Mouse (Mus musculus): ENCODE results near the gene Cpeb3. TPM values are rescaled to one million over a fixed set of nuclear protein-coding genes. Genes with fewer than 3 reads are reported as not detected.
A peak's percentile ranks its signal among the peaks of the same experiment; 100 is the strongest.

Gene Cpeb3
- polyA plus RNA-seq, 1 experiment from 2014 or later: 13.3 TPM

DNA sequence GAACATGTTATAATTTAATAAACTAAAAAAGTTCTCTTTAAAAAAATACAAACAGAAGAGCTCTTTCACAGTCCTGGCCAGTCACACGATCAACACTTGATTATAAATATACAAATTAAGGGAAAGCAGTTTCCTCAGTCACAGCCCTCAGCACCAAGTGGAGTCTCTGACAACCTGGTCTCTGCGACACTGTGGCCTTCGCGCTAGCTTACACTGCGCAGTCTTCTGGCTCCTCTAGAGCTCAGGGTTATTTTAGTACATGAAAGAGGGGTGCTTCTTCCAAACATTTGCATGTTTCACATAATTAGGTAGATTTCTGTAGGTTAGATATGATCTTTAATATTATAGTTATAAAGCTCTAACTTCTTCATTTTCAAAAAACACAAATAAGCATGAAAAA is 186.3 kb downstream of the Cpeb3 start:
- no peak overlapping the region for H3K27ac ChIP-seq (ENCODE audit: low read depth, low read length)
- 90% methylated on average over 5 of the region's 5 CpGs for WGBS
- H3K36me3 ChIP-seq (ENCODE audit: control insufficient read depth, insufficient read depth, low read length): no peaks in the 10 kb centered on the region
- no peaks in the 10 kb centered on the region for H3K4me1 ChIP-seq (ENCODE audit: control insufficient read depth, insufficient read depth, low read length)
- H3K27me3 ChIP-seq (ENCODE audit: control insufficient read depth, insufficient read depth, low read length): no peaks in the 10 kb centered on the region
- no peaks in the 10 kb centered on the region for H3K9me3 ChIP-seq (ENCODE audit: control insufficient read depth, low read length)
- H3K4me3 ChIP-seq (ENCODE audit: low read depth, low read length): no peak overlapping the region
- ATAC-seq (ENCODE audit: low read depth): no peak
- no peak overlapping the region for H3K9ac ChIP-seq (replicated peaks; ENCODE audit: low read depth, low read length)
- no peak overlapping the region for H3K4me2 ChIP-seq (ENCODE audit: low read depth, low read length)

GRCm38 (mm10) chr19:37020951-37021350 is 187.4 kb downstream of the Cpeb3 start:
- H3K9me3 ChIP-seq (ENCODE audit: control insufficient read depth, low read length): no peaks in the 10 kb centered on the region
- H3K4me3 ChIP-seq (ENCODE audit: low read depth, low read length): no peak overlapping the region
- no peak overlapping the region for H3K9ac ChIP-seq (replicated peaks; ENCODE audit: low read depth, low read length)
- no peak overlapping the region for H3K27ac ChIP-seq (ENCODE audit: low read depth, low read length)
- no peaks in the 10 kb centered on the region for H3K4me1 ChIP-seq (ENCODE audit: control insufficient read depth, insufficient read depth, low read length)
- WGBS: 65% methylated on average over 11 of the region's 11 CpGs
- ATAC-seq (ENCODE audit: low read depth): no peak
- no peaks in the 10 kb centered on the region for H3K36me3 ChIP-seq (ENCODE audit: control insufficient read depth, insufficient read depth, low read length)
- H3K27me3 ChIP-seq (ENCODE audit: control insufficient read depth, insufficient read depth, low read length): no peaks in the 10 kb centered on the region
- H3K4me2 ChIP-seq (ENCODE audit: low read depth, low read length): no peak overlapping the region

- H3K27ac ChIP-seq (ENCODE audit: low read depth, low read length): no peak overlapping the region
- peak; percentile 23; the same call in 1 of the 2 replicates for ATAC-seq (ENCODE audit: low read depth)
- no peaks in the 10 kb centered on the region for H3K36me3 ChIP-seq (ENCODE audit: control insufficient read depth, insufficient read depth, low read length)
Measured at GRCm38 (mm10) chr19:37020531-37020930, 187.9 kb downstream of the Cpeb3 start.

GRCm38 (mm10) chr19:37018931-37019330 is 189.5 kb downstream of the Cpeb3 start:
- WGBS: 63% methylated on average over 5 of the region's 5 CpGs
- H3K27ac ChIP-seq (ENCODE audit: low read depth, low read length): no peak overlapping the region
- H3K9ac ChIP-seq (replicated peaks; ENCODE audit: low read depth, low read length): no peak overlapping the region
- H3K9me3 ChIP-seq (ENCODE audit: control insufficient read depth, low read length): no peaks in the 10 kb centered on the region
- peak overlapping the region; percentile 23 for H3K4me3 ChIP-seq (ENCODE audit: low read depth, low read length)
- no peaks in the 10 kb centered on the region for H3K4me1 ChIP-seq (ENCODE audit: control insufficient read depth, insufficient read depth, low read length)
- no peak for ATAC-seq (ENCODE audit: low read depth)
- peak overlapping the region; percentile 44; the same call in 1 of the 2 replicates for H3K4me2 ChIP-seq (ENCODE audit: low read depth, low read length)
- H3K27me3 ChIP-seq (ENCODE audit: control insufficient read depth, insufficient read depth, low read length): no peaks in the 10 kb centered on the region
- no peaks in the 10 kb centered on the region for H3K36me3 ChIP-seq (ENCODE audit: control insufficient read depth, insufficient read depth, low read length)

More at GRCm38 (mm10) chr19:37020531-37020930, 187.9 kb downstream of the Cpeb3 start:
- no peak overlapping the region for H3K9ac ChIP-seq (replicated peaks; ENCODE audit: low read depth, low read length)
- WGBS: 46% methylated on average over 5 of the region's 5 CpGs
- H3K27me3 ChIP-seq (ENCODE audit: control insufficient read depth, insufficient read depth, low read length): no peaks in the 10 kb centered on the region
- no peak overlapping the region for H3K4me3 ChIP-seq (ENCODE audit: low read depth, low read length)
- H3K4me2 ChIP-seq (ENCODE audit: low read depth, low read length): no peak overlapping the region
- no peaks in the 10 kb centered on the region for H3K9me3 ChIP-seq (ENCODE audit: control insufficient read depth, low read length)
- H3K4me1 ChIP-seq (ENCODE audit: control insufficient read depth, insufficient read depth, low read length): no peaks in the 10 kb centered on the region

DNA sequence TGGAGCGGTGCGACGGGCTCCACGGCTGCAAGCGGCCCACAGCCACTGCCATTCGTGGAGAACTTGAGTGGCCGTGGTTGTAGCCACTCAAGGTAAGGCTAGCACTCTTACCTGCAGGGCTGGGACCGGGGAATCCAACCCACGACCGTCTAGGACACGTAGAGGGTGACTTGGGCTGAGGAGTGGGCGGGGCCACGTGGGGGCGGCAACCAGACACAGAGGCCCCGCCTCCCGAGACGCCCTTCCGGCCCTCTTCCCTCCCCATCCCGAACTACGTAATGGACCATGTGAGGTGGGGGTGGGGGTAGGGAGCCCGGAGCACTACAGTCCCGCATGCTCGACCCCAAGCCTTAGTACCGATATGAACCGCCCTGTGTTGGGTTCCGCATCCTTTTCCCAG is 190.0 kb downstream of the Cpeb3 start:
- Histone ChIP-seq H3K27ac (ENCODE audit: low read depth, low read length) (no peak overlapping the region), H3K9me3 (ENCODE audit: control insufficient read depth, low read length) (no peaks in the 10 kb centered on the region), H3K4me3 (ENCODE audit: low read depth, low read length) (peak overlapping the region; percentile 23), H3K9ac (replicated peaks; ENCODE audit: low read depth, low read length) (no peak overlapping the region), H3K4me2 (ENCODE audit: low read depth, low read length) (peak overlapping the region; percentile 44), H3K27me3 (ENCODE audit: control insufficient read depth, insufficient read depth, low read length) (no peaks in the 10 kb centered on the region), H3K36me3 (ENCODE audit: control insufficient read depth, insufficient read depth, low read length) (no peaks in the 10 kb centered on the region), H3K4me1 (ENCODE audit: control insufficient read depth, insufficient read depth, low read length) (no peaks in the 10 kb centered on the region)
- WGBS: 3% methylated on average over 22 of the region's 26 CpGs
- ATAC-seq (ENCODE audit: low read depth): peak; percentile 88

GRCm38 (mm10) chr19:37016890-37017289 is 191.5 kb downstream of the Cpeb3 start:
- H3K27me3 ChIP-seq (ENCODE audit: control insufficient read depth, insufficient read depth, low read length): no peaks in the 10 kb centered on the region
- H3K9me3 ChIP-seq (ENCODE audit: control insufficient read depth, low read length): no peaks in the 10 kb centered on the region
- peaks cover 9% of the 10 kb centered on the region; the same call in 1 of the 2 replicates for H3K36me3 ChIP-seq (ENCODE audit: control insufficient read depth, insufficient read depth, low read length)
- ATAC-seq (ENCODE audit: low read depth): no peak
- 92% methylated on average over 6 of the region's 6 CpGs for WGBS
- no peak overlapping the region for H3K4me3 ChIP-seq (ENCODE audit: low read depth, low read length)
- no peak overlapping the region for H3K9ac ChIP-seq (replicated peaks; ENCODE audit: low read depth, low read length)
- no peaks in the 10 kb centered on the region for H3K4me1 ChIP-seq (ENCODE audit: control insufficient read depth, insufficient read depth, low read length)
- no peak overlapping the region for H3K27ac ChIP-seq (ENCODE audit: low read depth, low read length)
- no peak overlapping the region for H3K4me2 ChIP-seq (ENCODE audit: low read depth, low read length)

DNA sequence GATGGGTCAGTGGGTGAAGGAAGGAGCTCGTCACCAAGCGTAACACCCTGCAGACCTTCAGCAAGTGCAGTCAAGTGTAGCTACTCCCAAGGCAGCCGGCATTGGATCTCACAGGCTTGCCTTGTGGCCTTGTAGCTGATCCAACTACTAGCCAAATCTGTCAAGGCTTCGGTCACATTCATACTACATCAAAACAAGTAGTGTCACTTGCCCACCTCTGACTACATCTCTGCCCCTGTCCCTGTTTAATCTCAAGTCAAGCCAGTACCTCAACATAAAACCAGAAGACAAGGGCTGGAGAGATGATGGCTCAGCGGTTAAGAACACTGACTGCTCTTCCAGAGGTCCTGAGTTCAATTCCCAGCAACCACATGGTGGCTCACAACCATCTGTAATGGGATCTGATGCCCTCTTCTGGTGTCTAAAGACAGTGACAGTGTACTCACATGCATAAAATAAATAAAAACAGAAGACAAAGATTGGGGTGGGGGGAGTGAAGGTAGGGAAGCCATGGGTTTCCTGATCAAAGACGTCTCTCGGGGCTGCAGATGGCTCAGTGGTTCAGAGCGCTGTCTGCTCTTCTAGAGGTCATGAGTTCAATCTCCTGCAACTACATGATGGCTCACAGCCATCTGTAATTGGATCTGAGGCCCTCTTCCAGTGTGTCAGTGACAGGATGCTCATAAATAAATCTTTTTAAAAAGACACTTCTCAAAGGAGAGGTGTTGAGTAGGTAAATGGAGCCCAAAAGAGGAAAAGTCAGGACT is 194.0 kb downstream of the Cpeb3 start:
- Histone ChIP-seq H3K4me2 (ENCODE audit: low read depth, low read length) (no peak overlapping the region), H3K9me3 (ENCODE audit: control insufficient read depth, low read length) (no peaks in the 10 kb centered on the region), H3K4me3 (ENCODE audit: low read depth, low read length) (no peak overlapping the region), H3K27me3 (ENCODE audit: control insufficient read depth, insufficient read depth, low read length) (no peaks in the 10 kb centered on the region), H3K36me3 (ENCODE audit: control insufficient read depth, insufficient read depth, low read length) (peaks cover 32% of the 10 kb centered on the region), H3K4me1 (ENCODE audit: control insufficient read depth, insufficient read depth, low read length) (no peaks in the 10 kb centered on the region), H3K27ac (ENCODE audit: low read depth, low read length) (no peak overlapping the region), H3K9ac (replicated peaks; ENCODE audit: low read depth, low read length) (no peak overlapping the region)
- ATAC-seq (ENCODE audit: low read depth): no peak
- 88% methylated on average over 8 of the region's 8 CpGs for WGBS

- WGBS: 93% methylated on average over 6 of the region's 6 CpGs
- no peaks in the 10 kb centered on the region for H3K4me1 ChIP-seq (ENCODE audit: control insufficient read depth, insufficient read depth, low read length)
- no peaks in the 10 kb centered on the region for H3K27me3 ChIP-seq (ENCODE audit: control insufficient read depth, insufficient read depth, low read length)
- H3K27ac ChIP-seq (ENCODE audit: low read depth, low read length): no peak overlapping the region
- H3K9me3 ChIP-seq (ENCODE audit: control insufficient read depth, low read length): no peaks in the 10 kb centered on the region
- H3K4me2 ChIP-seq (ENCODE audit: low read depth, low read length): no peak overlapping the region
- peaks cover 39% of the 10 kb centered on the region for H3K36me3 ChIP-seq (ENCODE audit: control insufficient read depth, insufficient read depth, low read length)
- no peak for ATAC-seq (ENCODE audit: low read depth)
- H3K4me3 ChIP-seq (ENCODE audit: low read depth, low read length): no peak overlapping the region
- H3K9ac ChIP-seq (replicated peaks; ENCODE audit: low read depth, low read length): no peak overlapping the region
Measured at GRCm38 (mm10) chr19:37013461-37013860, 194.9 kb downstream of the Cpeb3 start.

DNA sequence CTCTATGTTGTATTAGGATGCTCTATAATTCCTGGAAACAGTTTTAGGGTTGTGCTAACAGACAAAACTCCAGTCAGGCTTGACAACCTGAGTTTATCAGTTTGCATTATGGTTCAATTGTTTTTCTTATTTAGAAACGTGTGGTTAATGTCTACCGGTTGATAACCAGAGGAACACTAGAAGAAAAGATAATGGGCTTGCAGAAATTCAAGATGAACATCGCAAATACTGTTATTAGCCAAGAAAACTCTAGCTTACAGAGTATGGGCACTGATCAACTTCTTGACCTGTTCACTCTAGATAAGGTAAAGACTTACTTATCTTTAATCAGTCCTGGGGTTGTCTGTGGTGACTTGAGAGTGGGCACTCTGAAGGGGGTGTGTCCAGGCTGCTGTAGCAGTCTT is 198.5 kb downstream of the Cpeb3 start:
- no peaks in the 10 kb centered on the region for H3K27me3 ChIP-seq (ENCODE audit: control insufficient read depth, insufficient read depth, low read length)
- H3K4me3 ChIP-seq (ENCODE audit: low read depth, low read length): no peak overlapping the region
- no peaks in the 10 kb centered on the region for H3K4me1 ChIP-seq (ENCODE audit: control insufficient read depth, insufficient read depth, low read length)
- 96% methylated on average over 3 of the region's 3 CpGs for WGBS
- no peaks in the 10 kb centered on the region for H3K9me3 ChIP-seq (ENCODE audit: control insufficient read depth, low read length)
- peaks cover 59% of the 10 kb centered on the region for H3K36me3 ChIP-seq (ENCODE audit: control insufficient read depth, insufficient read depth, low read length)
- no peak overlapping the region for H3K4me2 ChIP-seq (ENCODE audit: low read depth, low read length)
- H3K9ac ChIP-seq (replicated peaks; ENCODE audit: low read depth, low read length): no peak overlapping the region
- ATAC-seq (ENCODE audit: low read depth): no peak
- H3K27ac ChIP-seq (ENCODE audit: low read depth, low read length): no peak overlapping the region
